15 mouse cellular contexts compared by ENCODE assay signal in the genomic region with DNA sequence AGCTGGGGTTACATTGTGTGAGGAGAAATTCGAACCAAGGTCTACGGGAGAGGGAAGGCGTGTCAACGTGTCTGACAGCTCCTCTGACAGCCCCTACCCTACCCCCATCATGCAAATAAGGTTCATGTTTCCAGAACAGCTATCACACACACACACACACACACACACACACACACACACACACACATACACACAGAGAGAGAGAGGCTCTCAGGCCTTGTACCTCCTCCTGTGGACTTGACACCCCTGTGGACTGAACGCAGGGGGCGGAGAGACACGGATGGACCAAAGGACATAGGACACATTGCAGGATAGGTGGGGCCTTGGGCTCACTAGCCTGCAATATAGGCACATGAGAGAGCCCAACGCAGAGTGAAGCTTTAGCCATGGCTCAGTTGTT. TPM values are rescaled to one million over a fixed set of nuclear protein-coding genes. Genes with fewer than 3 reads are reported as not detected.
A peak's percentile ranks its signal among the peaks of the same experiment; 100 is the strongest.
DNase-seq lines count a peak whose midpoint lies in the region; ATAC-seq and TF ChIP-seq lines count a peak whose summit lies in the region.
"Had no signal": no experiment of that assay in that cellular context is flagged by ENCODE, and none has a peak within 500 bp of the region (broad histone marks: within the 10 kb centered on the region; RNA-seq: fewer than 3 reads in every experiment).

No protein-coding gene starts in this region.

- peaks cover 33% of the 10 kb centered on the region for H3K4me1 ChIP-seq in heart, embryonic 10.5 days
- peaks cover 28% of the 10 kb centered on the region for H3K4me1 ChIP-seq in intestine, embryonic 15.5 days (replicated peaks)
- H3K4me1 ChIP-seq in small intestine, adult 2 months (ENCODE audit: control insufficient read depth, insufficient read depth, insufficient read length, low read length) = peaks cover 26% of the 10 kb centered on the region
- H3K4me1 ChIP-seq: hindbrain, embryonic 15.5 days had no signal

- no peaks in the 10 kb centered on the region for H3K36me3 ChIP-seq in heart, embryonic 10.5 days
- H3K36me3 ChIP-seq in intestine, embryonic 15.5 days = no peaks in the 10 kb centered on the region
- no peaks in the 10 kb centered on the region for H3K36me3 ChIP-seq in small intestine, adult 2 months (ENCODE audit: control insufficient read depth, insufficient read depth, low read length)
- H3K36me3 ChIP-seq: hindbrain, embryonic 15.5 days had no signal

- intact Hi-C loops in left cerebral cortex, postnatal 4 days (cut with DNase I) = no loop called here

- DNase-seq in heart, embryonic 10.5 days (ENCODE audit: low spot score) = no peak
- DNase-seq in heart, adult 8-10 months (ENCODE audit: low spot score) = no peak
- DNase-seq in kidney, postnatal 36 days = peak; percentile 74
- DNase-seq in lung, postnatal 36 days = no peak
- DNase-seq in left cerebral cortex, postnatal 4 days = no peak
- DNase-seq: adrenal gland, adult 2 months; gastrocnemius, postnatal 36 days had no signal

- H3K4me2 ChIP-seq in intestine, embryonic 15.5 days (replicated peaks) = 0 out of 2 replicates have a peak overlapping the region, but pooled peaks have one; percentile 9
- H3K4me2 ChIP-seq: hindbrain, embryonic 15.5 days had no signal

- no peak overlapping the region for H3K4me3 ChIP-seq in heart, embryonic 10.5 days
- no peak overlapping the region for H3K4me3 ChIP-seq in intestine, embryonic 15.5 days (replicated peaks)
- H3K4me3 ChIP-seq in small intestine, adult 2 months (ENCODE audit: low read depth, low read length) = no peak overlapping the region
- H3K4me3 ChIP-seq: hindbrain, embryonic 15.5 days had no signal

- TF ChIP-seq POLR2A in small intestine, adult 2 months (IDR thresholded peaks at IDR 0.05; ENCODE audit: low read depth, low read length) = no peak

- H3K9ac ChIP-seq in intestine, embryonic 15.5 days = no peak overlapping the region; the same call in 1 of the 2 replicates
- H3K9ac ChIP-seq: hindbrain, embryonic 15.5 days had no signal

- no peaks in the 10 kb centered on the region for H3K9me3 ChIP-seq in heart, embryonic 10.5 days
- H3K9me3 ChIP-seq in intestine, embryonic 15.5 days = no peaks in the 10 kb centered on the region
- H3K9me3 ChIP-seq: hindbrain, embryonic 15.5 days had no signal

- peak overlapping the region; percentile 47; the same call in 1 of the 2 replicates for H3K27ac ChIP-seq in heart, embryonic 10.5 days
- peak overlapping the region; percentile 67 for H3K27ac ChIP-seq in intestine, embryonic 15.5 days
- peak overlapping the region; percentile 39; the same call in 1 of the 2 replicates for H3K27ac ChIP-seq in small intestine, adult 2 months (ENCODE audit: insufficient read depth, low read depth, low read length)
- H3K27ac ChIP-seq: hindbrain, embryonic 15.5 days had no signal

- peak; percentile 63 for ATAC-seq in intestine, embryonic 15.5 days
- no peak for ATAC-seq in megakaryocyte, adult 5-6 weeks (ENCODE audit: poor library complexity, severe bottlenecking)
- ATAC-seq: Patski had no signal

- TF ChIP-seq CTCF in small intestine, adult 2 months (IDR thresholded peaks at IDR 0.05; ENCODE audit: extremely low read depth, insufficient read length, insufficient replicate concordance, low read depth, low read length) = no peak

- H3K27me3 ChIP-seq in heart, embryonic 10.5 days (ENCODE audit: insufficient read depth, poor library complexity, severe bottlenecking) = peaks cover 12% of the 10 kb centered on the region
- H3K27me3 ChIP-seq in intestine, embryonic 15.5 days (replicated peaks) = no peaks in the 10 kb centered on the region
- no peaks in the 10 kb centered on the region for H3K27me3 ChIP-seq in small intestine, adult 2 months (ENCODE audit: control insufficient read depth, insufficient read depth, low read length)
- H3K27me3 ChIP-seq: hindbrain, embryonic 15.5 days; Patski had no signal

- 57% methylated on average over 8 of the region's 8 CpGs for WGBS in heart, embryonic 10.5 days
- 53% methylated on average over 8 of the region's 8 CpGs for whole genome bisulfite sequencing in intestine, embryonic 15.5 days
- 42% methylated on average over 8 of the region's 8 CpGs for WGBS in small intestine, adult 2 months

RNA-seq across cellular contexts. Expression of a gene that starts 4.6 kb away (rescaled TPM):
- 0.43 and 1.6 TPM in 2 replicates for polyA plus RNA-seq in heart, embryonic 10.5 days (2016; fragmentation: Nextera tagmentation; extraction: Ambion mirVana)
- total RNA-seq in heart, adult 8-10 months (2022) = 1 to 10 TPM in 2 of 4 experiments, under 1 TPM in 2; 0.69 to 1.9 (median 1.2) TPM
- polyA plus RNA-seq in intestine, embryonic 15.5 days (2015; fragmentation: Nextera tagmentation; extraction: Ambion mirVana) = 2.3 and 2.9 TPM in 2 replicates
- 4.1 and 6.7 TPM in 2 replicates for polyA plus RNA-seq in small intestine, adult 2 months (2012; rRNA removed)
- not detected in 2 replicates for total RNA-seq in megakaryocyte, adult 5-6 weeks (2015)
- not detected in 2 replicates for total RNA-seq in megakaryocyte, adult 5-6 weeks (2017)
- total RNA-seq in left cerebral cortex, postnatal 4 days (2021) = not detected
- total RNA-seq: common myeloid progenitor, adult 5-6 weeks; megakaryocyte progenitor cell, adult 5-6 weeks had no signal

RNA-seq across cellular contexts. Expression of a gene that starts 20.9 kb away (rescaled TPM):
- 0.15 and 1.4 TPM in 2 replicates for polyA plus RNA-seq in heart, embryonic 10.5 days (2016; fragmentation: Nextera tagmentation; extraction: Ambion mirVana)
- total RNA-seq in heart, adult 8-10 months (2022) = 1 to 10 TPM; 1.4 to 2.3 (median 1.8) TPM
- polyA plus RNA-seq in intestine, embryonic 15.5 days (2015; fragmentation: Nextera tagmentation; extraction: Ambion mirVana) = 2.4 and 2.5 TPM in 2 replicates
- 6.7 and 7.1 TPM in 2 replicates for polyA plus RNA-seq in small intestine, adult 2 months (2012; rRNA removed)
- total RNA-seq in megakaryocyte, adult 5-6 weeks (2015) = 62.2 and 64.6 TPM in 2 replicates
- total RNA-seq in megakaryocyte, adult 5-6 weeks (2017) = 29.3 and 33.8 TPM in 2 replicates
- 1 to 10 TPM; 1.1 to 1.3 TPM for total RNA-seq in left cerebral cortex, postnatal 4 days (2021)
- polyA plus RNA-seq: C2C12 had no signal

RNA-seq across cellular contexts. Expression of a gene that starts 23.4 kb away (rescaled TPM):
- 38.0 and 42.0 TPM in 2 replicates for polyA plus RNA-seq in heart, embryonic 10.5 days (2016; fragmentation: Nextera tagmentation; extraction: Ambion mirVana)
- 10 to 100 TPM; 40.0 to 57.7 (median 44.4) TPM for total RNA-seq in heart, adult 8-10 months (2022)
- 58.0 and 74.2 TPM in 2 replicates for polyA plus RNA-seq in intestine, embryonic 15.5 days (2015; fragmentation: Nextera tagmentation; extraction: Ambion mirVana)
- 49.5 and 129 TPM in 2 replicates for polyA plus RNA-seq in small intestine, adult 2 months (2012; rRNA removed)
- 5.7 and 6.8 TPM in 2 replicates for total RNA-seq in megakaryocyte, adult 5-6 weeks (2015)
- total RNA-seq in megakaryocyte, adult 5-6 weeks (2017) = 1.5 and 4.0 TPM in 2 replicates
- total RNA-seq in left cerebral cortex, postnatal 4 days (2021) = 10 to 100 TPM; 29.7 to 30.5 TPM

RNA-seq across cellular contexts. Expression of a gene that starts 28.2 kb away (rescaled TPM):
- polyA plus RNA-seq in heart, embryonic 10.5 days (2016; fragmentation: Nextera tagmentation; extraction: Ambion mirVana) = 67.3 and 107 TPM in 2 replicates
- 10 to 100 TPM; 29.1 to 34.1 (median 31.3) TPM for total RNA-seq in heart, adult 8-10 months (2022)
- 86.9 and 91.7 TPM in 2 replicates for polyA plus RNA-seq in intestine, embryonic 15.5 days (2015; fragmentation: Nextera tagmentation; extraction: Ambion mirVana)
- polyA plus RNA-seq in small intestine, adult 2 months (2012; rRNA removed) = 81.7 and 138 TPM in 2 replicates
- total RNA-seq in megakaryocyte, adult 5-6 weeks (2015) = 35.7 and 38.2 TPM in 2 replicates
- total RNA-seq in megakaryocyte, adult 5-6 weeks (2017) = 61.3 and 76.1 TPM in 2 replicates
- 100 to 1,000 TPM; 156 to 193 TPM for total RNA-seq in left cerebral cortex, postnatal 4 days (2021)

RNA-seq across cellular contexts. Expression of a gene that starts 36.2 kb away (rescaled TPM):
- 344 and 410 TPM in 2 replicates for polyA plus RNA-seq in heart, embryonic 10.5 days (2016; fragmentation: Nextera tagmentation; extraction: Ambion mirVana)
- 10 to 100 TPM; 57.9 to 67.1 (median 63.4) TPM for total RNA-seq in heart, adult 8-10 months (2022)
- 286 and 323 TPM in 2 replicates for polyA plus RNA-seq in intestine, embryonic 15.5 days (2015; fragmentation: Nextera tagmentation; extraction: Ambion mirVana)
- 109 and 152 TPM in 2 replicates for polyA plus RNA-seq in small intestine, adult 2 months (2012; rRNA removed)
- total RNA-seq in megakaryocyte, adult 5-6 weeks (2015) = 82.1 and 84.4 TPM in 2 replicates
- 106 and 151 TPM in 2 replicates for total RNA-seq in megakaryocyte, adult 5-6 weeks (2017)
- total RNA-seq in left cerebral cortex, postnatal 4 days (2021) = 10 to 100 TPM; 85.2 to 93.7 TPM

Comparison
In these comparisons a context has a peak if more than half of its experiments do, and no peak if none do; other contexts are left out.
1. DNase-seq: peak in kidney, postnatal 36 days (2 of 2); none in heart, embryonic 10.5 days (single experiment), heart, adult 8-10 months (single experiment), lung, postnatal 36 days (single experiment) and left cerebral cortex, postnatal 4 days (single experiment).
2. RNA of a gene that starts 20.9 kb away (total RNA-seq): 29.3 to 64.6 TPM in megakaryocyte, adult 5-6 weeks; 1.4 to 2.3 TPM in heart, adult 8-10 months and 1.1 to 1.3 TPM in left cerebral cortex, postnatal 4 days; every median in the first group is over 4 times any median in the second.
3. Peak in every context shown above with its lines, with median percentiles within 50 percentile points of each other: H3K27ac ChIP-seq.